Mouse (Mus musculus) C2C12 (cell line): ENCODE measurements at regions not wholly inside any gene's neighbourhood (a gene's known extent, or its start where the extent isn't known, plus 50 kb on each side); places are given as distances from the start of the nearest gene placed in this dataset.

Experiments
- H3K27me3 ChIP-seq: one replicate; pipeline ENCODE4 v1.6.1; 2011; ENCODE audit not compliant: control insufficient read depth, insufficient read depth, insufficient read length
- H3K36me3 ChIP-seq: one replicate; pipeline ENCODE4 v1.6.1; 2011; ENCODE audit not compliant: control insufficient read depth, insufficient read depth
- H3K4me3 ChIP-seq: one replicate; pipeline ENCODE4 v1.5.1; 2011; ENCODE audit warnings: mild to moderate bottlenecking, control low read depth; ENCODE audit not compliant: poor library complexity, insufficient read depth, severe bottlenecking
- H3K79me2 ChIP-seq: one replicate; pipeline ENCODE4 v1.6.1; 2011; ENCODE audit not compliant: control insufficient read depth, insufficient read depth
- H3K79me3 ChIP-seq: one replicate; pipeline ENCODE4 v1.6.1; 2011; ENCODE audit warnings: low read depth, control low read depth
- H3ac ChIP-seq: one replicate; pipeline ENCODE3; 2011; ENCODE audit warnings: low read depth; ENCODE audit not compliant: control insufficient read depth, insufficient read length
- CEBPB ChIP-seq: IDR thresholded peaks from one replicate; pipeline ENCODE4 v1.6.1; 2011; ENCODE audit warnings: low read depth, mild to moderate bottlenecking, control low read depth, moderate library complexity
- CTCF ChIP-seq: IDR thresholded peaks from one replicate; pipeline ENCODE4 v1.5.1; 2011; ENCODE audit not compliant: control insufficient read depth, insufficient read depth, insufficient read length
- FOSL1 ChIP-seq: IDR thresholded peaks from one replicate; pipeline ENCODE4 v1.8.0; 2011; ENCODE audit warnings: mild to moderate bottlenecking, low read length; ENCODE audit not compliant: poor library complexity, insufficient read depth, severe bottlenecking
- MAX ChIP-seq: IDR thresholded peaks from one replicate; pipeline ENCODE4 v1.6.1; 2011; ENCODE audit warnings: mild to moderate bottlenecking, control low read depth
- MYOD1 ChIP-seq: IDR thresholded peaks from one replicate; pipeline ENCODE4 v1.6.1; 2011; ENCODE audit warnings: low read depth; ENCODE audit not compliant: control insufficient read depth, insufficient read length
- MYOG ChIP-seq: IDR thresholded peaks from one replicate; pipeline ENCODE4 v1.6.1; 2011; ENCODE audit not compliant: control insufficient read depth, insufficient read length; ENCODE audit errors: extremely low read depth
- USF1 ChIP-seq: IDR thresholded peaks from one replicate; pipeline ENCODE4 v1.6.1; 2011; ENCODE audit warnings: low read depth, mild to moderate bottlenecking, control low read depth, moderate library complexity

GRCm38 (mm10) chr16:86768355-86768754 is 585.6 kb upstream of the N6amt1 start:
- Histone ChIP-seq H3K4me3 (no peak overlapping the region), H3K36me3 (no peaks in the 10 kb centered on the region), H3ac (no peak overlapping the region), H3K27me3 (no peaks in the 10 kb centered on the region), H3K79me2 (no peaks in the 10 kb centered on the region), H3K79me3 (no peaks in the 10 kb centered on the region)
- TF ChIP-seq MAX (no peak), MYOG (no peak), CTCF (no peak)

GRCm38 (mm10) chr16:86765974-86766373 is 588.0 kb upstream of the N6amt1 start:
- no peak overlapping the region for H3ac ChIP-seq
- no peaks in the 10 kb centered on the region for H3K27me3 ChIP-seq
- TF ChIP-seq MYOD1, result no peak
- TF ChIP-seq CEBPB, result no peak
- no peak for TF ChIP-seq MYOG
- no peak for TF ChIP-seq USF1
- no peak for TF ChIP-seq MAX
- TF ChIP-seq FOSL1, result no peak
- H3K36me3 ChIP-seq, result no peaks in the 10 kb centered on the region
- H3K79me2 ChIP-seq, result no peaks in the 10 kb centered on the region
- no peak overlapping the region for H3K4me3 ChIP-seq
- no peaks in the 10 kb centered on the region for H3K79me3 ChIP-seq

- Histone ChIP-seq H3K27me3 (no peaks in the 10 kb centered on the region), H3K79me2 (no peaks in the 10 kb centered on the region), H3K4me3 (no peak overlapping the region)
Measured at GRCm38 (mm10) chr16:86741236-86741635, 612.7 kb upstream of the N6amt1 start.

GRCm38 (mm10) chr16:86718982-86719771 is 634.8 kb upstream of the N6amt1 start:
- no peaks in the 10 kb centered on the region for H3K27me3 ChIP-seq
- H3K79me3 ChIP-seq, result no peaks in the 10 kb centered on the region
- TF ChIP-seq CTCF (no peak), MYOG (no peak), MYOD1 (no peak), CEBPB (no peak), USF1 (no peak), FOSL1 (no peak), MAX (no peak)
- H3K36me3 ChIP-seq, result no peaks in the 10 kb centered on the region
- H3K79me2 ChIP-seq, result no peaks in the 10 kb centered on the region
- no peak overlapping the region for H3K4me3 ChIP-seq
- H3ac ChIP-seq, result no peak overlapping the region

More at GRCm38 (mm10) chr16:86741236-86741635, 612.7 kb upstream of the N6amt1 start:
- TF ChIP-seq MAX (no peak), CTCF (no peak), MYOD1 (no peak), USF1 (no peak), CEBPB (no peak), FOSL1 (no peak), MYOG (no peak)
- Histone ChIP-seq H3K79me3 (no peaks in the 10 kb centered on the region), H3ac (no peak overlapping the region), H3K36me3 (no peaks in the 10 kb centered on the region)

GRCm38 (mm10) chr16:86718353-86718752 is 635.6 kb upstream of the N6amt1 start:
- H3K79me2 ChIP-seq, result no peaks in the 10 kb centered on the region
- H3ac ChIP-seq, result no peak overlapping the region
- TF ChIP-seq CTCF (no peak), MYOD1 (no peak), USF1 (no peak), CEBPB (no peak), MAX (no peak), FOSL1 (no peak), MYOG (no peak)
- H3K4me3 ChIP-seq, result no peak overlapping the region
- no peaks in the 10 kb centered on the region for H3K79me3 ChIP-seq
- no peaks in the 10 kb centered on the region for H3K36me3 ChIP-seq
- no peaks in the 10 kb centered on the region for H3K27me3 ChIP-seq

- H3K36me3 ChIP-seq, result no peaks in the 10 kb centered on the region
- H3K79me3 ChIP-seq, result no peaks in the 10 kb centered on the region
- no peaks in the 10 kb centered on the region for H3K79me2 ChIP-seq
- H3K27me3 ChIP-seq, result no peaks in the 10 kb centered on the region
- H3K4me3 ChIP-seq, result no peak overlapping the region
- H3ac ChIP-seq, result no peak overlapping the region
- TF ChIP-seq USF1, result no peak
- no peak for TF ChIP-seq FOSL1
- TF ChIP-seq MAX, result no peak
- TF ChIP-seq CTCF, result no peak
- no peak for TF ChIP-seq MYOG
- no peak for TF ChIP-seq CEBPB
- TF ChIP-seq MYOD1, result no peak
Measured at GRCm38 (mm10) chr16:86701700-86702099, 652.3 kb upstream of the N6amt1 start.
